Mouse (Mus musculus) liver, adult 2 months (tissue): Measurements from ENCODE around the gene Kif9.

Experiments used
- CTCF ChIP-seq: fragments of 200-500 bp; IDR thresholded peaks from 2 replicates; pipeline ENCODE4 v1.5.1; 2011; ENCODE audit warnings: low read depth, low read length, control low read depth
- POLR2A ChIP-seq: fragments of 200-500 bp; IDR thresholded peaks from 2 replicates; pipeline ENCODE4 v1.6.1; 2011; ENCODE audit warnings: low read length, control low read depth; ENCODE audit not compliant: insufficient read depth; ENCODE audit errors: extremely low read depth

DNA sequence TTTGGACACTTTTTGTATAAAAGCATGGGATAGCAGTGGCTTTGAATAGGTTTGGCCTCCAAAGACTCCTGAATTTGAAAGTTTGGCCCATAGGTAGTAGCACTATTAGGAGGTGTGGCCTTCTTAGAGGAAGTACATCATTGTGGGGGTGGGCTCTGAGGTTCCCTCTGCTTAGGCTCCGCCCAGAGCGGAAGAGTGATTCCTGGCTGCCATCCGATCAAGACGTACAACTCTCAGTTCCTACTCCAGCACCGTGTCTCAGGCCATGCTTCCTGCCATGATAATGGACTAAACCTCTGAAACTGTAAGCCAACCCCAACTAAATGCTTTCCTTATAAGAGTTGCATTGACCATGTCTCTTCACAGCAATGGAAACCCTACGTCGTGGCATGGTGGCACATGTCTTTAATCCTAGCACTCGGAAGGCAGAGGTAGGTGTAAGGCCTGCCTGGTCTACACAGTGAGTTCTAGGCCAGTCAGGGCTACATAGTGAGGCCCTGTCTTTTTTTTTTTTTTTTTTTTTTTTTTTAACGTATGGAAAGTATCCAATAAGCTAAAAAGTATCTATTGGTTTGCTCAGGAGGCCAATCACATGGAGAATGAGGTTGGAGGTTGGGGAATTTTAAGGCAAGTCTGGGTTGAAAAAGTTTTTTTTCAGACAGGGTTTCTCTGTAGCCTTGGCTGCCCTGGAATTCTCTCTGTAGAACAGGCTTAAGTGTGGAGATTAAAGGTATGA lies 52.4 kb downstream of the Kif9 start:
- TF ChIP-seq POLR2A (no peak), CTCF (no peak)
